Mouse (Mus musculus) gastrocnemius, postnatal 4 days (tissue): ENCODE measurements around the gene Cmtm1. TPM values are rescaled to one million over a fixed set of nuclear protein-coding genes. Genes with fewer than 3 reads are reported as not detected.

ENCODE experiments used
- DNase-seq, 2 experiments: peaks; one replicate each; pipeline ENCODE4 v3.0.0; 2021 to 2022; ENCODE audit warnings: low spot score in 2 of 2, mixed read lengths in 2 of 2
- total RNA-seq, 2 experiments: library from RNA; stranded (reverse); gene quantifications; 2 replicates each; pipeline ENCODE4 v1.2.3; 2021

Gene Cmtm1
- total RNA-seq, 2 experiments from 2014 or later = not detected

DNA sequence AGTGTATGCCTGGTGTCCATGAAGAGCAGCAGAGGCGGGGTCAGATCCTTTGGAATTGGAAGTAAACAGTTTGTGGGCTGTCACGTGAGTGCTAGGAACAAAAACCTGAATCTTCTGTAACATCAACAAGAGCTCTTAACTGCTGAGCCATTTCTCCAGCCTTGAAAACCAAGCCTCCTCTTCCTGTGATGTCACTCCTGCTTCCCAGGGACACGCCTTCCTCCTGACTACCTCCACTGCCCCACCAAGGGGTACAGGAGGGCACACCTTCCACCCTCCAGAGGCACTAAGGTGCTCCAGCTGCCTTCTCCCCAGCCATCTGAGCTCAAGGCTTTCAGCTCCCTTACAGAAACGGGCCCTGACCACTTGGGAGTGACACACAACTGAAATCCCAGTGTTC lies 63.3 kb downstream of the Cmtm1 start:
- no peak for DNase-seq

Other genes starting within 250 kb of the Cmtm1 start
- 100 to 1,000 TPM; 163 to 174 TPM for gene Cdh5, start 208.5 kb downstream of the Cmtm1 start, total RNA-seq
- 1 to 10 TPM; 1.7 to 2.5 TPM for gene Bean1, start 139.7 kb downstream of the Cmtm1 start, total RNA-seq
- 10 to 100 TPM in 1 of 2 experiments, 1 to 10 TPM in 1; 9.7 to 11.6 TPM for gene Tk2, start 61.6 kb downstream of the Cmtm1 start, total RNA-seq
- 10 to 100 TPM; 16.0 to 19.4 TPM for gene Cklf, start 59.3 kb downstream of the Cmtm1 start, total RNA-seq
- gene Cmtm2a, start 17.0 kb downstream of the Cmtm1 start, total RNA-seq = not detected
- gene Gm45711, start 64 bp downstream of the Cmtm1 start, total RNA-seq = not detected
- gene Gm11020, start 11.4 kb upstream of the Cmtm1 start, total RNA-seq = not detected
- gene Cmtm2b, start 12.1 kb upstream of the Cmtm1 start, total RNA-seq = not detected
- gene Cmtm3, start 29.3 kb upstream of the Cmtm1 start, total RNA-seq = 10 to 100 TPM; 70.2 to 71.1 TPM
- 10 to 100 TPM in 1 of 2 experiments, 1 to 10 TPM in 1; 9.9 to 10.5 TPM for gene Cmtm4, start 85.7 kb upstream of the Cmtm1 start, total RNA-seq
- gene Dync1li2, start 132.9 kb upstream of the Cmtm1 start, total RNA-seq = 100 to 1,000 TPM; 102 to 116 TPM
- under 1 TPM; 0.22 to 0.36 TPM for gene Terb1, start 199.8 kb upstream of the Cmtm1 start, total RNA-seq
- gene Nae1, start 224.5 kb upstream of the Cmtm1 start, total RNA-seq = 10 to 100 TPM; 34.8 to 41.8 TPM
- gene Car7, start 224.5 kb upstream of the Cmtm1 start, total RNA-seq = under 1 TPM; 0.64 to 0.80 TPM